Mouse (Mus musculus) heart, adult 2 months (tissue): Measurements from ENCODE around the gene Prnd.

Source experiments
- CTCF ChIP-seq: fragments of 200-600 bp; IDR thresholded peaks from 2 replicates; pipeline ENCODE4 v1.8.1; 2022; ENCODE audit warnings: antibody characterized with exemption, mild to moderate bottlenecking, moderate library complexity
- EP300 ChIP-seq: fragments of 200-500 bp; IDR thresholded peaks from 2 replicates; pipeline ENCODE4 v1.6.1; 2011; ENCODE audit warnings: low read depth, low read length, control low read depth; ENCODE audit not compliant: insufficient read depth
- POLR2A ChIP-seq: fragments of 200-500 bp; IDR thresholded peaks from 2 replicates; pipeline ENCODE4 v1.6.1; 2011; ENCODE audit warnings: mild to moderate bottlenecking, low read depth, low read length, control low read depth; ENCODE audit not compliant: insufficient read depth

GRCm38 (mm10) chr2:131996369-131996768 is 45.7 kb downstream of the Prnd start:
- no peak for TF ChIP-seq POLR2A
- no peak for TF ChIP-seq CTCF
- no peak for TF ChIP-seq EP300
